Mouse (Mus musculus) spleen, adult 2 months (tissue): ENCODE results near the gene Kbtbd2.

ENCODE experiments used
- CTCF ChIP-seq: fragments of 200-500 bp; IDR thresholded peaks from 2 replicates; pipeline ENCODE4 v1.5.1; 2011; ENCODE audit warnings: mild to moderate bottlenecking, inconsistent platforms; ENCODE audit not compliant: insufficient read depth, insufficient read length, insufficient replicate concordance; ENCODE audit errors: extremely low read depth
- POLR2A ChIP-seq: fragments of 200-500 bp; IDR thresholded peaks from 2 replicates; pipeline ENCODE4 v1.6.1; 2011; ENCODE audit warnings: low read depth, low read length, inconsistent platforms

DNA sequence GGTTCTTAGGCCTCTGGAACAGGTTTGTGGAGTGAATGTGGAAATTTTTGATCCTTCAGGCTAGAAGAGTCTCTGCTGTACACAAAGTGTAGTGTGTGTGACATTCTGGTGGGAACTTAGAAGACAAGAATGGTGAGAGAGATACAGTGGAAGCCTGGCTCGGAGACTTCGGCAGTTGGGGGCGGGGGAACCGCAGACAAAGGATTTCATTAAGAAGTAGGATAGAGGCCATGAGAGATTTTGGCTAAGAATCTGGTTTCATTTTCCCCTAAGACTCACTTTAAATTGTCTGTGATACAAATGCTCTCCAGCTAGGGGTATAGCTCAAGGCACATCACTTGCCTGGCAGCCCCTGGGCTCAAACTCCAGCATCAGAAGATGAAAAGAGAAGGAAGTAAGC is 7.4 kb upstream of the Kbtbd2 start:
- TF ChIP-seq POLR2A, result no peak
- no peak for TF ChIP-seq CTCF
